Mouse (Mus musculus): Measurements from ENCODE around the gene Thra.

The Thra gene

DNA sequence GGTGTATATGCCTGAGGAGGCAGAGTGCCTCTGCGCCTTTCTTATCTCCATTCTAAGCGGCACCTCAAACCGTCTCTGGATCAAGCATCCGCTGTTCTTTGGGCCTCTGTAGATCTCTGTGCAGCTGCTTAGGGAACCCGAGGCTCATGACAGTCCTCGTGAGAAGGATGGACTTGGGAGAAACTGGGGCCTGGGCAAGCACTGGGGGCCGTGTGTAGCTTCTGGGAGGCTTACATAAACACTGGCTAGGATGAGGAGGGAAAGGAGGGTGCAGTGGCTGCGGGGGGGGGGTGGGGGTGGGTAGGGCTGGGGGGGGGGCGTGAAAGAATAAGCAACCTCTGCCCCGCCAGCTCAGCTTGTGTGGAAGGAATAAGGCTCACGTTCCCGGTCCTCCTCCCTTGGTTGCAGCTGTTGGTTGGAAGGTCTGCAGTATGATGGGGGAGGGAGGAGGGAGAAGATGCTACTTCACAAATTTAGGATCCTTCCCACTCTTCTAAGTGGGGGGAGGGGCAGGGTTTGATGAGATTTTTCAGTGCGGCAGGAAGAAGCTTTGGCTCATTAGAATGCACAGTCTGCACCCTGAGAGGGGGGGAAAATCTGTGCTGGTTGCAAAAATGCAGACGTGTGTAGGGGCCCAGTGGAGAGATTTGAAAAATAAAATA lies 41.5 kb downstream of the Thra start:
- DNase-seq: peak; percentile 80

DNA sequence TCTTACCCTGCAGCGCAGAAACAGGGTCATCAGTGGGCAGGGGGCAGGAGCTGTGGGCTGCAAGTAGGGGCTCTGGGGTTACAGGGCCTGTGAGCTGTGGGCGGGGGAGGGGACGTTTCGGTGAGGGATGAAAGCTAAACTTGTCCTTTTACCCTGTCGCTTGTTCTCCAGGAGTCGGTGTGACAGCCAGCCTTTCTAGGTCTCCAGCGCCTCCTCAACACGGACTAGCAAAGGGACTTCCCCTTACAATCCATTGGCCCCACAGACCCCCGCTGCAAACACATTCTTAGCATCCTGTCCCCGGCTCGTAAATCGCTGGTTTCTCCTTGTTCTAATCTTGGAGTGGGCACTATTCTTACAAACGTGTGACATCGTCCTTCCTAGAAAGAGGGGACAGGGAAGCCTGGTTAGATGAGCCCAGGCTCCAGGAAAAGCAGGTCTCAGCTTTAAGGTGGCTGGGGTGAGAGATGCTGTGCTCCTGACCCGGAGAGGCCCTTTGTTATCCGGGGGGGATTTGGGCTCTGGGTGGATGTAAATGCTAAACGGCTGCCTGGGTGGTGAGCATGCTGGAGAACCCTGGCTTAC lies 42.3 kb downstream of the Thra start:
- no peak for DNase-seq

DNA sequence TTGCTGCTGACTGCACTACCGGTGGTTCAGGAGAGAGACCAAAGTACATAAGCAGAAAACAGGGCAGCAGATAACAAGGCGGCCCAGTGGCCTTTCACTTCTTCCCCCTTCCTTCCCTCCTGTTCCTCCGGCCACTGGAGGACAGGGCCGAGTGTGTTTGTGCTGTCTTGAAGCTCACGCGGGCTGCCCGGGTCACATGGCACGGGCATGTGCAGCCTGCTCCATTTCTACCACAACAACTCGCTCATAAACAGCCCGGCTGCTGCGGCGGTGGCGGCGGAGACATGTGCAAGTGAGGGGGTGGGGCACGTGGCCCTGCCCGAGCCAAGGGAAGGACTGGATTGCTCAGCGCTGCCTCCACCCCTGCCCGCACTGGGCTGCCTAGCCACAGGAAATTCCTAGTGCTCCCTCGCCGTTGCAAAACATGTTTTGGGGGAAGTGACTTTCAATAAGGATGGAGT lies 42.8 kb downstream of the Thra start:
- DNase-seq: peak; percentile 99

DNA sequence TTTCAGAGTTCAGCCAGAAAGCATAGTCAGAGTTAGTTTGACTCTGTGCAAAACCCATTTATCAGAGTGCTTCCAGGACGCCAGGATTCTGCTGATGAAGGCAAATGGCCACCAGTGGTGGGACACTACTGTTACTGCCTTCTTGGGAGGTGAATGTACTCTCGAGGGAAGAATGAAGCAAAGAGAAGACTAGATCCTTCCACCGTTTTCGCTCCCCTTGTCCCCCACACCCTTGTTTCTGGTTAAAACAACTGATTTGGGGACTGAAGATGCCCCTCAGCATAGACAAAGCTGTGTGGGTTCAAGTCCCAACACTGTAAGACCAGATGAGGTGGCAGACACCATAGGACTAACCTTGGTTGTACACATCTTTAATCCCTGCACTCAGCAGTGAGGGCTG lies 43.7 kb downstream of the Thra start:
- no peak for DNase-seq

DNA sequence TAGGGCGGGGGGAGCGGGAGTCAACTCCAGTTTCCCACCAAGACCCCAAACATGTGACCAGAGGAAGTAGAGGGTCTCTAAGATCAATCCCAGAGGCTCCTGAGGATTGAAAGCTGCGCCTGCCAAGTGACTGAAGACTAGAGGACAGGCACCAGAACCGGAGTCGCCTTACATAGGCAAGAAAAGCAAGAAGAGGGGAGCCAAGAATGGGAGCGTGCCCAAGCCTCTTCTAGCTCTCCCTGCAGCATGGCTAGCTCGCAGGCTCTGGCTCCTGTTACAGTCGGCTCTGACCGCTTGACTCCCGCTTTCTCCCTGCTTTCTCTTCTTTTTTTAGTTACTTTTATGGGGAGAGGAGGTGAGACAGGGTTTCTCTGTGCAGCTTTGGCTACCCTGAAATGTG lies 44.8 kb downstream of the Thra start:
- DNase-seq: no peak

DNA sequence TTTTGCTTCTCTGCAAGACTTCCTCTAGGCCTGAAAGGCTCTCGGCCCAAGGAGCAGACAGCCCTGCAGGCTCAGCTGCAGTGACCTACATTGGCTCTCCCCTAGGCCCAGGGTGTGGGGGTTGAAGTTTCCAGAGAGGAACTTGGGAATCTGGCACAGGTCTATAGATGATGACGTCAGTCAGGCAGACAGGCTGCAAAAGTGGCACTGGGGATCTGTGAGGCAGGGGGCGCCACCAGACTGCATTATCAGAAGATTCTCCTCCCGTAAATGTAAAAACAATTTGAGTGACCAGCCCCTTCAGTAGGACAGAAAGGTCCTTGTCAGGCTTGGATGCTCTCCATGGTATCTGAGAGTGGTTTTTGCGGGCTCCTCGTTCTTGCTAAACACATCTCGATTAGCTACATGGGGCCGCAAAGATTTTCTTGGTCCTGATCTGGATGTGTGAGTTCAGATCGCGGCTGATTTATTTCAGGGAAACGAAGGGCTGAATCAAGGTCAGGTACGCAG lies 45.4 kb downstream of the Thra start:
- peak; percentile 78 for DNase-seq

DNA sequence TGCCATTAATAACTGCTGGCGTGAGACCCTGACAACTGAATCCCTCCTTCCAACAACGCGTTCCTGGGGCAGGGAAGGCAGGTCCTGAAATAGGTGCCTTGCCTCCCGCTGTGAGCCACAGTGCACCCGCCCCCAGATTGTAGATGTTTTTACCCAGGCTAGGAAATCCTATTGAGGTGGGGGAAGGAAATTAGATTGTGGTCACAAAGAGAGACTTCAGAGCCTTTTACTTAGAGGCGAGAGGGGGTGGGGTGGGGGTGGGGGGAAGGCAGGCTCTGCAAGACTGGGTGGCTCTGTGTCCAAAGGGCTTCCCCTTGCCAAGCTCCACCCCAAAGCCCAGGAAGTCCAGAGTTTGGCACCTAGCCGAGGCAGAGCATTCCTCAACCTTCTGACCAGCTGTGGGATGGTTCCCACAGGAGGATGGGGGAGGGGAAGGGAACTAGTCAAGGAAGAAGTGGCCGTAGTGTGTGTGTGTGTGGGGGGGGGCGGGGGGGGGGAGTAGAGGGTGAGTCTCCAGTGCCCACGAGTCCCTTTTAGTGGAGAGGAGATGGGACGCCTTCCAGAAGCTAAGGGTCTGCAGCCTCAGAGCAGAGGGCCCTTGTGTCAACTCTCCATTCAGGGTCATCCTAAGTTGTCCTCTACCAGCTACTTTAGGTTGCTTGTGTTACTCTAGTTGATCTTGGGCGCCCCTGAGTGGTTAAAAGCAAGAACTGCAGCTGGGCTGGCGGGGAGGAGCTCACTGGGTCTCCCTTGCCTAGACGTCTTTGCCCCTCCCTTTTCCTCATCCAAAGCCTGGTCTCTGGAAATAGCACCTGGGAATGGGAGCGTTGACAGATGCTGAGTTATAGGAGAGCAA lies 46.1 kb downstream of the Thra start:
- DNase-seq: peak; percentile 92

DNA sequence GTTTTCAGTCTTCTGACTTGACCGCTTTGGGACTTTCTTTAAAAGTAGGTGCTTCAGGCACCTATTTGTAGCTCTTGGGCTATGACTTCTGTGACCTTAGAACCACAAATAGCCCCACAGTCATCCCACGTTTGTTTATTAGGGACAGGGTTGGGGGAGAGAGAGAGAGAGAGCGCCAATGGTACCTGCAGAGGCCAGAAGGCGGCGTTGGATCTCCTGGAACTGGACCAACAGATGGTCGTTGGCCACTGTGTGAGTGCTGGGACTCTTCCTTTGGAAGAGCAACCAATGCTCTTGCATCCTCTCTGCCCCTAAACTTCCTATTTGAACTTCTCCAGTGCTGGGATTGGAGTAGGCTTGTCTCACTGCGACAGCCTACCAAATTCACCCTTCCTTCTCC lies 46.8 kb downstream of the Thra start:
- no peak for DNase-seq

DNA sequence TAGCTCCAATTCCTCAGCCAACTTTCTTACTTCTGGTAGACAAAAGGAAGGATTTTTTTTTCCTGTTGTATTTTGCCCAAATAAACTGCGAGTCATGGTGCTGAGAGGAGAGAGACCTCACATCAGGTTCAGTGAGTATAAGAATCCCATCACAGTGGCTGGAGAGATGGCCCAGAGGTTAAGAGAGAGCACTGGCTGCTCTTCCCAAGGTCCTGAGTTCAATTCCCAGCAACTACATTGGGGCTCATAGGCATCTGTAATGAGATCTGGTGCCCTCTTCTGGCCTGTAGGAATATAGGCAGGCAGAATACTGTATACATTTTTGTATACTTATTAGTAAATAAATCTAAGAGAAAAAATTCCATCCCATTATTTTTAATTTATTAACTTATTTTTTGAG lies 47.3 kb downstream of the Thra start:
- DNase-seq: no peak

DNA sequence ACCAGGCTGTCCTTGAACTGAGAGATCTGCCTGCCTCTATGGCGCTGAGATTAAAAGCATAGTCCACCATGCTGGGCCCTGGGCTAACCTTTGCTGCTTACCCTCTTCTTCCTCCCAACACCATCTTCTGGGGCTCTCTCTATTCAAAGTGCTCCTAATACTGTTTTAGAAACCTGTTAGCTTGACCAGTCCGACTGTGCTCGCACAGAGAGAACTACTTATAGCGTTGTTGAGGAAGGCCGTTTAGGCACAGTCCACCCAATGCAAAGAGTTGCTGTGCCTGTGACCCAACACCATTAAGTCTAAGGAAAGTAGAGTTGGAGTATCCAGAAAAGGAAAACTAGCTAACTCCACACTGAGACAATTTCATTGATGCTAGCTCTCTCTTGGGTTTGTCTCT lies 47.7 kb downstream of the Thra start:
- no peak for DNase-seq

DNA sequence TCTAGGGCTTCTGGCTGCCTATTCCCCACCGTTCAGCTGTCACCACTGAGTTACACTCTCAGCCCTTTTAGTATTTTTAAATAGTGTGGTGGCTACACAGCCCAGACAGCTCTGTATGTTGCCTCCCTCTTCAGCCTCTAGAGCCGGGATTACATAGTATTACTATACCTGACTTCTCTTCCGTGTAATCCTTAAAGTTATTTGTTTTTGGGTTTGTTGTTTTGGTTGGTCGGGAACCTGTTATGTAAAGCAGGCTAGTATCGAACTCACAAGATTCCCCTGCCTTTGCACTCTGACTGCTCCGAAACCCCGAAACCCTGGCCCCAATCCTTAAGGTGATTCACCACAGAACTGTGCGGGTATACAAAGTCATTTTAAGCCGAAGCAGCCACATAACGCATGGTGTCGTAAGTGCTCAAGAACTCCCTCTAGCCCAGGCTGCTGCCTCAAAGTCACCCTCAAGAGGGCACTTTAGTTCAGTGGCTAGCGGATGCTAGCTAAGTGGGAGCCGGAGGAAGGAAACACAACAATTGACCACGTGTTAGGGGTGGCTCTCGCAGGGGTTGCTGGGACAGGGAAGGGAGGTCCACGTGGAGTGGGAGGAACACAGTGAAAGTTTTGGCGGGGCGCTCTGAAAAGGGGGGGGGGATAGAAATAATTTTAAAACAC lies 48.2 kb downstream of the Thra start:
- DNase-seq: peak; percentile 84

DNA sequence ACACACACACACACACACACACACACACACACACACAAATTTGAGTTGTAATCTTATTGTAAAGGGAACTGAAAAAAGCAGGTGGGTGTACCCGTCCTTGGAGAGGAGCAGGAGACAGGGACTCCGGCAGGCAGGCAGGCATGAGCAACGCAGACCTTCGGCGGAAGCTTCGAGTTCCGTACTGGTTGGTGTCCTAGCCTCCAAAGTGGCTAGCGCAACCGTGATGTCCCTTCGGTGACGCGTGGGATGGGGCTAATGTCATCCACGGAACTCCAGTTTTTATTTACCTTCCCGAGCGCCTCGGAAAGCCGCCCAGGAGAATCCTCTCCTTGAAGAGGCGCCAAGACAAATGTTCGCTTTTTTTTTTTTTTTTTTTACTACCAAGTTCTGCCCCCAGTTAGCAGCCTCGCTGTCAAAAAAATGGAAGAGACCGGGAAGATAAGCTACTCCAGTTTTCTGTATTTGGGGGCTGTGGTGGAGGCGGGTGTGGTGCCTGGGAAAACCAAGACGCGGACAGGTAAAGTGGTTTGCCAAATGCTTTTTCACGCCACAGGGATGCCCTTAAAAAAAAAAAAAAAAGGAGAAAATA lies 48.9 kb downstream of the Thra start:
- no peak for DNase-seq

DNA sequence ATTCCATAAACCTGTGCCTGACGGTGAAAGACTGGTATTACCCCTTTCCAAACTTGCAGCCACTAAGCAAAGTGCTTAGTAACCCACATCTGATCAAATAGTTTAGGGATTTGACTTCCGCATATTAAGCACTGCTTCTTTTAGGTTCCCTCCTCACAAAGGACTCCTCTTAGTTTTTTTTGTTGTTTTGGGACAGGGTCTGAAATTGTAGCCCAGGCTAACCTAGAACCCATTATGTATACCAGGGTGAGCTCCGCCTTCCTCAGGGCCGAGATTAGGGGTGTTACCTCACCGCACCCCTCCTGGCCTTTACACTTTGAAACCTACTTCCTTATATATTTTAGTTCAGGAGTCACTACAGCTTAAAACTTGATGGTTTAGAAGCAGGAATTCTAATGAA lies 49.4 kb downstream of the Thra start:
- no peak for DNase-seq

DNA sequence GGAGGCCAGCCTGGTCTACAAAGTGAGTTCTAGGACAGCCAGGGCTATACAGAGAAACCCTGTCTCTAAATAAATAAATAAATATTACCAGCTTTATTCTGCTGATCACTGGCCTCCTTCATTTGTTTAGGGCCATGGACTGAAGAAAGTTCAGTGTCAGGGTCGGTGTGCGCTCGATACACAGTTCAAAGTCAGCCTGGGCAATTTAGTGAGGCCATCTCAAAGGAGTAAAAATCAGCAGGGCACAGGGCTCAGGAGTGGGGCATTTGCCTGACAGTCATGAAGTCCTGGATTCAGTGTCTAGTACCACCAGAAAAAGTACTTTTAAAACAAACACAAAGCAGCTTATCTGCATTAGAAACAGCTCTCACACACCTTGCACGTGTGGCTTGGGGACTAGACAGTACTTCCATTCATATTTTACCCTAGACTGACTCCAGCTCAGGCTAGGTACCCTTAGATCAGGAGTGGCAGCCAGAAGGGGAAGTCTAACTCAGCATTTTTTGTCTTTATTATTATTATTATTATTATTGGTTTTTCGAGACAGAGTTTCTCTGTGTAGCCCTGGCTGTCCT lies 50.3 kb downstream of the Thra start:
- no peak for DNase-seq

DNA sequence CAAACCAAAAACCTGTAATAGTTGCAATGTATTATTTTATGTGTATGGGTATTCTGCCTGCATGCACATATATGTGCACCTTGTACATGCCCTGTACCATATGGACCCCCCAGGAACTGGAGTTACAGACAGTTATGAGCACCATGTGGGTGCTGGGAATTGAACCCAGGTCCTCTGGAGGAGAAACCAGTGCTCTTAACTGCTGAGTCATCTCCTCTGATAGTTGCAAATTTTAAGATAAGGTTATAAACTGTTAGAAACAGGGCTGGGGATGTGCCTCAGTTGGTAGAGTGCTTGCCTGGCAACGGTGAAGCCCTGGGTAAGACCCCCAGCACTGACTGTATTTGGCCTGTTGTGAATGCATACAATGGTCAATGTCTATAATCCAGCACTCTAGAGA lies 51.0 kb downstream of the Thra start:
- DNase-seq: no peak

DNA sequence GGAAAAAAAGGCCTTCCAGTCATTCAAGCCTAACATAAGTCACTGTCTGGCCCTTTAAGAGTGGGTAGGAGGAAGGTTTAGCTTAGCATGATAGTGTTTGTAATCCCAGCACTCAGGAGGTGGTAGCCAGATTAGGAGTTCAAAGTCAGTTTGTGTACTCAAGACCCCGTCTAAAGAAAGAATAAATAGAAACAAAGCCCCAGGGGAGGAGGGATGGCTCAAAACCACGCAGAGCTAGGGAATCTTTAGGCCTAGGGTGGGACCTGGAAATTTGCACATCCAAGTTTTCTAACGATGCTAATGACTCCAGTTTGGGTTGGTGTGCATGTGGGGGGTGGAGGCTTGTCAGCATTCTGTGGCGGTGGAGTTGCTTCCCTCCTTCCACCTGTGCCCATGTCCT lies 51.6 kb downstream of the Thra start:
- no peak for DNase-seq

DNA sequence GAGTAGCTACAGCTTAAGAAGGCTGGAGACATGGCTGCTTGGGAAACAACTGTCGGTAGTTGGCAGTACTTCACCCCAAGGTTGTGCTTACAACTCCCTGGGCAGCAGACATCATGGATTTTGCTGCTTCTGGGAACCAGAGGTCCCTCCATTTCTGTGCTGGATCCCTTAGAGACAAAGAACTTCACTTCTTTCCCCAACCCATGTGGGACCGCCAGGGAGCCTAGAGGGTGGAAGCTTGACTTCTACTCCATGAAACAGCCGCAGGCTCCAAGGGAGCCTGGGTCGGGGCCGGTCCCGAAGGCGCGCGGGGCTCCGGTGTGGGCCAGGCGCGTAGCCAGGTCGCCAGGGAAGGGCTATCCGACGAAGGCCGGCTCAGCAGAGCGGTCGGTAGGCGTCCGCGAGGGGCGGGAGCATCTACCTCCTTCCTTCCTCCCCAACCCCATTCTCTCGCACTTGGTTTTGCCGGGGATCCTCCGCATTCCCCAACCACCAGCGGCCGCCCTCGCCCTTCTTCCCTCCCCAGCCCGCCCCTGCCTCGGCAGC lies 54.1 kb downstream of the Thra start:
- DNase-seq: peak; percentile 86

DNA sequence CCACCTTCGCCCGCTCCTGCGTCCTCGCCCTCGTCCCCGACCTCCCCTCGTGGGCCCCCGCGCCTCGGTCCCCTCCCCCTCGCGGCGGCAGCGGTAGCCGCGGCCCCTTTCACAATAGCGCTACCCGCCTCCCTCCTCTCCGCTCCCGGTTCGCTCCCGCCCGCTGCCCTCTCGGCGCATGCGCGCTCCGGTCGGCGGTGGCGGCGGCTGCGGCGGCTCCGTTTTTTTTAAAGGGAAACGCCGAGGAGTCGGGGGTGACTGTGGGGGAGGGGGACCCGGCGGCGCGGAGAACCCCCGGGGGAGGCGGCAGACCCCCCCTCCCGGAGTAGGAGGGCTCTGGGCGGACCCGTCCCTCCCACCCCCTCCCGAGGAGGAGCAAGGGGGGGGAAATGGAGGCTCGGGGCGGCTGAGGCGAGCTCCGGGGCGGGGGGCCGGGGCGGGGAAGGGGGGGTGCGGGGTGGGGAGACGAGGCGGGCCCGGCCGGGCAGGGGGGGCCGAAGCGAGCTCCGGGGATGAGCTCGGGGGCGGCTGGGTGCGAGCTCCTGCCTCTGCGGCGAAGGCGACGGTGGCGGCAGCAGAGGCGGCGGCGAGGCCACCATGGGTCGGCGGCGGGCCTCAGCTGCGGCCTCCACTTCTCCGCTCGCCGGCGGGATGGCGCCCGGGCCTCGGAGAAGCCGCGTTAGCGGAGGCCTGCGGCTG lies 54.7 kb downstream of the Thra start, which contains the start of gene Msl1:
Gene Msl1 (plus strand): TSS at position 502 of the 699 bp plus-strand sequence.
- peak; percentile 91 for DNase-seq

DNA sequence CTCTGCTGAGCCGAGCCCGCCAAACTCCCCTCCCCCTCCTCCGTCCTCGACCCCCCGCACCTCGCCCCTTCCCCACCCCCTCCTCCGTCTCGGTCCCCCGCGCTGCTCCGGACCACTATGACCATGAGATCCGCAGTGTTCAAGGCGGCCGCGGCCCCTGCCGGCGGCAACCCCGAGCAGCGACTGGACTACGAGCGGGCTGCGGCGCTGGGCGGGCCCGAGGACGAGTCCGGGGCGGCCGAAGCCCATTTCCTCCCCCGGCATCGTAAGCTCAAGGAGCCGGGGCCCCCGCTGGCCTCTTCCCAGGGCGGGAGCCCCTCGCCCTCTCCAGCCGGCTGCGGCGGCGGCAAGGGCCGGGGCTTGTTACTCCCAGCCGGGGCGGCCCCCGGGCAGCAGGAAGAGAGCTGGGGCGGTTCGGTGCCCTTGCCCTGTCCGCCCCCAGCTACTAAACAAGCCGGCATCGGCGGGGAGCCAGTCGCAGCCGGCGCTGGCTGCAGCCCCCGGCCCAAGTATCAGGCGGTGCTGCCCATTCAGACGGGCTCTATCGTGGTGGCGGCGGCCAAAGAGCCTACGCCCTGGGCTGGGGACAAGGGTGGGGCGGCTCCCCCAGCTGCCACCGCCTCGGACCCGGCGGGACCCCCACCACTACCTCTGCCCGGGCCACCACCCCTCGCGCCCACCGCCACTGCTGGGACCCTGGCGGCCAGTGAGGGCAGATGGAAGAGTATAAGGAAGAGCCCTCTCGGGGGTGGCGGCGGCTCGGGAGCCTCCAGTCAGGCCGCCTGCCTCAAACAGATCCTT lies 55.5 kb downstream of the Thra start:
- no peak for DNase-seq

DNA sequence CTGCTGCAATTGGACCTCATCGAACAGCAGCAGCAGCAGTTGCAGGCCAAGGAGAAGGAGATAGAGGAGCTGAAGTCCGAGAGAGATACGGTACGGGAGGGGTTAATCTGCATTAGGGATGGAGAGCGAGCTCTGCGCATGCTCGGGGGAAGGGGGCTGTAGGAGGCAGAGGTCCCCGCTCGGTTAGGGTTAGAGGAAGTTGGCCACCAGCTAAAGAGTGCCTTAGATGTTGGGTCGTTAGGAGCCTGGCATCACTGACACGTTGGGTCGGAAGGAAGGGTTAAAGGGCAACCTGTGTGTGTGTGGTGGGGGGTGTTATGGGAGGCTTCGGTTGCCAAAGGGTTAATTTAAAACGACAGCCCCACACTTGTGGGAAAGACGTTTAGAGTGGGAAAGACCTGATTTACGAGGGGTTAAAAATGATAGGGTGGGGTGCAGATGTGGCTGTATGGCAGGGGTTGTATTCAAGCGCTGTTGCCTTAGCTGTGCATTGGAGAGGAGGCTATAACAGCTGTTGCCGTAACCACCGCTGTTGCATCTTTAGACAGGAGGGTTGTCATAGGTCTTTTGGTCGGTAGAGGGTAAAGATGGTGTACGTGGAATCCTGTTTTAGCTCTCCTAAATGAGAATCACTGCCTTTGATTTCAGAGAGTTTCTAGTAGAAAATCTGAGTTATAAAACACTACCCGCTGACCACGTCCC lies 56.2 kb downstream of the Thra start:
- DNase-seq: peak; percentile 76

Measured in right cerebral cortex, postnatal 25 days (tissue).